Mouse (Mus musculus): Measurements from ENCODE around the gene Axl.

Gene Axl

GRCm38 (mm10) chr7:25711165-25711564, 77.3 kb downstream of the Axl start:
- DNase-seq (ENCODE audit: low read depth, low spot score), result no peak

GRCm38 (mm10) chr7:25710519-25711130, 77.9 kb downstream of the Axl start:
- DNase-seq (ENCODE audit: low read depth, low spot score), result no peak

DNA sequence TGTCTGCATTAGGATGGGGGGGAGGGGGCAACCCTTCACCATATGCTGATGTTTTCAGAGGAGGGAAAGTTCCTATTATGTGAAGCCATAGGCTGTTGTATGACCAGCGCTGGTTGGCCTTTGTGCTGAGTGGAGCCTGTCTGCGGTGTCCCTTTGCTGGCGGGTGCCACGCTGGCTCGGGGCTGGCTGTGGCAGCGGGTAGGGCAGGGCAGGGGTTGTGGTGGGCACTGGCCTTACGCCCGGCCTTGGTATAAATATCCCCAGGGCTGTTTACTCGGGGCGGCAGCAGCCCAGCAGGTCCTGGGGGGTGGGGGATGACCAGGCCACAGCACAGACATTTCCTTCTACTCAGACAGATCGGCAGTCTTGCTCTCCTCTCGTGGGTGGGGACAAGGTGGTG, 78.5 kb downstream of the Axl start:
- DNase-seq (ENCODE audit: low read depth, low spot score), result no peak

DNA sequence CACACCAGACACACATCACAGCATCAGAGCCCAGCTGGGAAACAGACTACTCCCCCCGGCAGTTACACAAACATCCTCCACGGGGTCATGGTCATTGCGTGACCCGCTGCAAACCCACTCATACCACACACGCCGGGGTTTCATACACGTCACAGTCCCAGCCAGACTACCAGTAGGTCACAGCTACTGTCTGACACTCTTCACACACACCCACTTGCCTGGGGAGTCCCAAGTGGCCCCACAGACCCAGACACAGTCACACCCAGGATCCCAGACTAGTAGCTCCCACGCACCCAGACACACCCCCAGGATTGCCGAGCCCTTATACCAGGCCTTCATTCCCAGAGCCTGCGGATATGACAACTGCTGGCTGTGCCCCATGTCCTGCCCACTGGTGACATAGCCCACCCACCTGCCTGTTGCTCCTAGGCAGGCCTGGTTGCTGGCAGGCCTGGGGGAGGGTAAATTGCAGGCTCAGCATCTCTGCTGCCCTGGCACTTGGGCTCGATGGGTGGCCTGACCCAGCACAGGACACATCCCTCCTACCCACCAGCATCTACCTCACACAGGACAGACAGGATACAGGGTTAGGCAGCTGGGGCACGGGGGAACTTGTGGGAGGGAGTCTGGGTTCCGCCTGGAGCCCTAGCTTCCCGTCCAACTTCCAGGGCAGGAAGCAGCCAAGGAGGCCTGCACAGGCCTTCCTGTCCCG, 80.8 kb downstream of the Axl start:
- DNase-seq (ENCODE audit: low read depth, low spot score), result no peak
